Mouse (Mus musculus): ENCODE data around the gene 4933428M09Rik. TPM values are rescaled to one million over a fixed set of nuclear protein-coding genes. Genes with fewer than 3 reads are reported as not detected.
"Not testable (repeated sequence)": the region's sequence is repeated elsewhere in the genome, so short reads cannot be mapped to it uniquely, and the experiment has no call there.

Gene 4933428M09Rik
- not detected in 2 replicates for polyA plus RNA-seq (2012; rRNA removed)

DNA sequence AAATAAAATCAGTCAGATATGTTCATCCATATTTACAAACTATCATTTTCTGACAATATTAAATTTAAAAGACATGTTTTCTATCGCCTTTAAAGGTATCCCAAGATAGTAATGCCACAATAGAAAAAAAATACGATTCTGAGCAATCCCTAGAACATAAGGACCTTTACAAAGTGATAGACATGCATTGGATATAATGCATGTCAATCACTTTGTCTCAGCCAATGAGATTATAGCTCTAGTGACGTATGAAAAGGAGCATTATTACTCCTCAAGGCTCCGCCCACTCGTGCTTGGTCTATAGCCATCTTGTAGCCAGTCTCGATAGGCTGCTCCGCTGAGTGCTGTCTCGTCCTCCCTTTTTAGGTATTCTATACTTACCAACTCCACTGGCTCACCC is at the start of gene 4933428M09Rik:
TSS of gene 4933428M09Rik (plus strand) at position 301 of the 400 bp plus-strand sequence.
- no peak within 1 kb of the TSS for H3K4me3 ChIP-seq (replicated peaks; ENCODE audit: extremely low read depth, low read depth, low read length)

DNA sequence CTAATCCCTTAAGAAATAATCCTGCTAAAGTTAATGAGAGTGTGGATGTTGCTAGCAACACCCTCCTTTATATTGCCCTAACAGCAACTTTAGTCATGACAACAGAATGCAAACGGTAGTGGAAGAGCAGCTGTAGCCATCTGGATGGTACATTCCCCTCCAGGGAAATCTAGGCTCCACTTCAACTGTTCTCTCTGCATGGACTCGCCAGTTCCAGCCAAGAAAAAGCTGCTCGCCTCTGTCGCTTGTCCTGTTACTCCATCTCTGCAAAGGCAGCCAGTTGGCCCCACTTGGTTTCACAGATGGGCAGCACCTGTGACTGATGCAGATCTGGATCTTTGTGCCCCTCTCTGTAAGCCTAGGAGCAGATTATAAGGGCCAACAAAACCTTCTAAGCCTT is 45.0 kb upstream of the 4933428M09Rik start:
- WGBS = 63% methylated on average over 4 of the region's 4 CpGs
- Histone ChIP-seq H3K4me1 (ENCODE audit: control insufficient read depth, insufficient read depth, low read length) (no peaks in the 10 kb centered on the region), H3K4me3 (replicated peaks; ENCODE audit: extremely low read depth, low read depth, low read length) (no peak overlapping the region)
- DNase-seq = no peak
- TF ChIP-seq CTCF (IDR thresholded peaks at IDR 0.05; ENCODE audit: insufficient read depth, low read length) = no peak
- no peak for TF ChIP-seq POLR2A (IDR thresholded peaks at IDR 0.05; ENCODE audit: borderline replicate concordance, extremely low read depth, low read depth, low read length)

More for the DNA sequence above, at the start of gene 4933428M09Rik:
- no peaks in the 10 kb centered on the region for H3K4me1 ChIP-seq (ENCODE audit: control insufficient read depth, insufficient read depth, low read length)
- no peak for TF ChIP-seq POLR2A (IDR thresholded peaks at IDR 0.05; ENCODE audit: borderline replicate concordance, extremely low read depth, low read depth, low read length)
- TF ChIP-seq CTCF (IDR thresholded peaks at IDR 0.05; ENCODE audit: insufficient read depth, low read length) = no peak
- no peak for DNase-seq
- WGBS = 83% methylated on average over 8 of the region's 8 CpGs

DNA sequence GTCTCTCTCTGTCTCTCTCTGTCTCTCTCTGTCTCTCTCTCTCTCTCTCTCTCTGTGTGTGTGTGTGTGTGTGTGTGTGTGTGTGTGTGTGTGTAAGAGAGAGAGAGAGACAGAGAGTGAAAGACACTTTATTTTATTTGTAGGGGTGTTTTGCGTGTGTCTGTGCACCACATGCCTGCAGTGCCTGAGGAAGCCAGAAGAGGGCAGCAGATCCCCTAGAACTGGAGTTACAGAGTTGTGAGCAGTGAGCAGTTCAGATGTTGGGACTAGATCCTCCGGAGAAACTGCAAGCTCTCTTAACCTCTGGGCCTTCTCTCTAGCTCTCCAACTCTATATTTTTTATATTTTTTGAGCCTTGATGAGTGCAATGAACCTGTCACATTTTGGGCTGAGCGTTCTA is 12.5 kb downstream of the 4933428M09Rik start:
- H3K4me3 ChIP-seq (replicated peaks; ENCODE audit: extremely low read depth, low read depth, low read length); DNase-seq; H3K4me1 ChIP-seq (ENCODE audit: control insufficient read depth, insufficient read depth, low read length): not testable (repeated sequence)
- 92% methylated on average over 3 of the region's 3 CpGs for WGBS

DNA sequence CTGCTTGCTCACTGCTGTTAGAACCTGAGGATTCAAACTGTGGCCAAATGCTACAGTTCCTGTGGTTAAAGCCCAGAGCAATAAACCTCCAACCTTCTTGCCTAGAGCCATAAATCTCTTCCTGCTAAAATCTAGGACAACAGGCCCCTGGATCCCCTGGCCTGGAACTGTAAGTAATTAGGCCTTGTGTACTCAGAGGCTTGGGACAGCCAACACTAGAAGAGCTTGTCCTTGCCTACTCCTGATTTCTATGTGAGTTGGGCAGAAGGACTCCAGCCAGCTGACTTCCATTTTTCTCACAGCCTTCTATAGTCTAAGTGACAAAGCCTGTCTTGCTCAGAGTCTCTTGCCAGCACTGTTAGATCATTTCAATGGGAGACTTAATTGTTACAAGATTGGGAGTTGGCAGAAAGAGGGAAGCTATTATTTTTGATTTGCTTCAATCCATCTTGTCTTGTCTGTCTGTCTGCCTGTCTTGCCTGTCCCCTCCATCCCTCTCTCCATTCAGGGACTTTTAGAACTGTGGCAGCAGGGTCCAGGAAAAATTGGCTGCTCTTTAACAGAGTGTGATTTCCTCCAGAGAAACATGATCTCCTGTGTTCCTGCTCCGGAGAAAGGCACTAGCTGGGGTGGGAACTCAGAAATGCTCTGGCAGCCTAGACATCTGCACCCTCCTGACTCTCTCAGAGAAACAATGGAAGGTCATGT is 15.7 kb downstream of the 4933428M09Rik start:
- 59% methylated on average over 1 of the region's 1 CpGs for WGBS
- Histone ChIP-seq H3K4me1 (ENCODE audit: control insufficient read depth, insufficient read depth, low read length) (no peaks in the 10 kb centered on the region), H3K4me3 (replicated peaks; ENCODE audit: extremely low read depth, low read depth, low read length) (no peak overlapping the region)
- DNase-seq = no peak
- TF ChIP-seq CTCF (IDR thresholded peaks at IDR 0.05; ENCODE audit: insufficient read depth, low read length) (no peak), POLR2A (IDR thresholded peaks at IDR 0.05; ENCODE audit: borderline replicate concordance, extremely low read depth, low read depth, low read length) (no peak)

GRCm38 (mm10) chrX:139209191-139209828 is 30.3 kb downstream of the 4933428M09Rik start:
- not testable (repeated sequence) for H3K4me1 ChIP-seq (ENCODE audit: control insufficient read depth, insufficient read depth, low read length); H3K4me3 ChIP-seq (replicated peaks; ENCODE audit: extremely low read depth, low read depth, low read length); DNase-seq
- 81% methylated on average over 4 of the region's 4 CpGs for WGBS

DNA sequence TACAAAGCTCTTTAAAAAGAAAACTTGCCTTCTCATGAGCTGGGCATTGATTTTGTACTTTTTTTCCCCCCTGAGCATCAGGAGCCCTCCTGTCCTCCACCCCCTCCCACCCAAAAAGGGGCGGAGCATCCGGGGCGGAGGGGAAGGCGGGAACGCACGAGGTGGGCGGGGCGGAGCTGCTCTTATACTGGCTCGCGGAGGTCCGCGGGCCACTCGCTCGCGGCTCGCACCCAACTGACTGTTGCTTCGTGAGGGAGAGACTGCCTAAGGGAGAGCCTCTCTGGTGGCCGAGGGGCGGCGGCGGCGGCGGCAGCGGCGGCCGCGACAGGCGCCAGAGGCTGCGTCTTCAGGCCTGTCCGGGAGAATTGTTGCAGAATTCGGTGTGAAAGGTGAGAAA is 30.8 kb downstream of the 4933428M09Rik start, which contains the start of gene Mum1l1:
TSS of gene Mum1l1 (plus strand) at position 214 of the 397 bp plus-strand sequence.
- Histone ChIP-seq H3K4me1 (ENCODE audit: control insufficient read depth, insufficient read depth, low read length) (no peaks in the 10 kb centered on the region), H3K4me3 (replicated peaks; ENCODE audit: extremely low read depth, low read depth, low read length) (peak within 1 kb of the TSS; percentile 34)
- 34% methylated on average over 31 of the region's 31 CpGs for WGBS
- TF ChIP-seq POLR2A (IDR thresholded peaks at IDR 0.05; ENCODE audit: borderline replicate concordance, extremely low read depth, low read depth, low read length) = peak; percentile 38; the same call in 1 of the 2 replicates
- no peak for TF ChIP-seq CTCF (IDR thresholded peaks at IDR 0.05; ENCODE audit: insufficient read depth, low read length)
- DNase-seq = peak; percentile 59

DNA sequence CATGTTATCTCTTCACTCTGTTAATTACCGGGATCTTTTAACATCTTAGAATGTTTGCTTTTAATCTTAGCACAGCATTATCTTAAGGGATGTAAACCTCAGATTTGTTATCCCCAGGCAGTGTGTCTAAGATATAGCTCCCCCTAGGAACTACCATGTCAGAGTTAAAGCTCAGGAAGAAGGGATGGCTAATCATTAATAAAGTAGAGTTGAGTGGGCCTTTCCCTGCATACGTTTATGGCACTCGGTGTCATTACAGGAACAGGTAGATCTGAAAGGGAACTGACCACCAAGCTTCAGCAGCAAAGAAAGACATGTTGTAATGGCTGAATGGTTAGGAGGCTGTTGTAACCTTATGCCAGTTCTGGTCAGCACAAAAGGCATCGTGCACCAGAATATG is 35.7 kb downstream of the 4933428M09Rik start:
- Histone ChIP-seq H3K4me3 (replicated peaks; ENCODE audit: extremely low read depth, low read depth, low read length) (no peak overlapping the region), H3K4me1 (ENCODE audit: control insufficient read depth, insufficient read depth, low read length) (no peaks in the 10 kb centered on the region)
- no peak for TF ChIP-seq CTCF (IDR thresholded peaks at IDR 0.05; ENCODE audit: insufficient read depth, low read length)
- TF ChIP-seq POLR2A (IDR thresholded peaks at IDR 0.05; ENCODE audit: borderline replicate concordance, extremely low read depth, low read depth, low read length) = no peak
- WGBS = 61% methylated on average over 4 of the region's 4 CpGs
- DNase-seq = no peak

GRCm38 (mm10) chrX:139216409-139216808 is 37.4 kb downstream of the 4933428M09Rik start:
- Histone ChIP-seq H3K4me3 (replicated peaks; ENCODE audit: extremely low read depth, low read depth, low read length) (no peak overlapping the region), H3K4me1 (ENCODE audit: control insufficient read depth, insufficient read depth, low read length) (no peaks in the 10 kb centered on the region)
- TF ChIP-seq POLR2A (IDR thresholded peaks at IDR 0.05; ENCODE audit: borderline replicate concordance, extremely low read depth, low read depth, low read length) (no peak), CTCF (IDR thresholded peaks at IDR 0.05; ENCODE audit: insufficient read depth, low read length) (no peak)
- 63% methylated on average over 5 of the region's 5 CpGs for WGBS
- no peak for DNase-seq

GRCm38 (mm10) chrX:139216991-139217593 is 38.1 kb downstream of the 4933428M09Rik start:
- DNase-seq = no peak
- H3K4me1 ChIP-seq (ENCODE audit: control insufficient read depth, insufficient read depth, low read length) = no peaks in the 10 kb centered on the region
- 24% methylated on average over 22 of the region's 22 CpGs for WGBS
- TF ChIP-seq CTCF (IDR thresholded peaks at IDR 0.05; ENCODE audit: insufficient read depth, low read length) (no peak), POLR2A (IDR thresholded peaks at IDR 0.05; ENCODE audit: borderline replicate concordance, extremely low read depth, low read depth, low read length) (no peak)
- H3K4me3 ChIP-seq (replicated peaks; ENCODE audit: extremely low read depth, low read depth, low read length) = peak overlapping the region; percentile 34

DNA sequence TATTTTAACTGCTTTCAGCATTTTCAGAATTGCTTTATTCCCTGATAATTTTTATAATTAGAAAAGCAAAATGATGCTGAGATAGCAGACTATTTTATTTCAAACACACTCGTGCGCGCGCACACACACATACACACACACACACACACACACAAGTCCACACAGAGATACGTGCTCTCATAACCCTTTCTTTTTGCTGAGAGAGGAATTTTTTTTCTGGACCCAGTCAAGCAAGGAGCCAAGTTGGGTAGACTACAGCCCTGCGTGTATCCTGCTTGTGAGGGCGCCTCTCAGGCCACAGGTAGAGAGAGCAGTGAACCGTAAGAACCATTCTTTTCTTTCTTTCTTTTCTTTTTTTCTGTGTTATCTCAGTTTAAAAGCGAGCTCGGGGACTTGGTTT is 38.7 kb downstream of the 4933428M09Rik start:
- DNase-seq = no peak
- 65% methylated on average over 10 of the region's 10 CpGs for WGBS
- Histone ChIP-seq H3K4me3 (replicated peaks; ENCODE audit: extremely low read depth, low read depth, low read length) (no peak overlapping the region), H3K4me1 (ENCODE audit: control insufficient read depth, insufficient read depth, low read length) (no peaks in the 10 kb centered on the region)
- TF ChIP-seq CTCF (IDR thresholded peaks at IDR 0.05; ENCODE audit: insufficient read depth, low read length) (no peak), POLR2A (IDR thresholded peaks at IDR 0.05; ENCODE audit: borderline replicate concordance, extremely low read depth, low read depth, low read length) (no peak)

Data from lung, adult 2 months (tissue).